Mouse (Mus musculus) hindbrain, embryonic 15.5 days (tissue): ENCODE measurements at regions not wholly inside any gene's neighbourhood (a gene's known extent, or its start where the extent isn't known, plus 50 kb on each side); places are given as distances from the start of the nearest gene placed in this dataset.

ENCODE experiments used
- ATAC-seq: fragments of 200-750 bp; cut with Nextera tagmentation; 2 replicates; pipeline ENCODE4 v1.8.0; 2017; ENCODE audit warnings: low read depth, moderate number of reproducible peaks, moderate TSS enrichment; ENCODE audit not compliant: low FRiP score
- H3K27ac ChIP-seq: fragments of 300-500 bp; sonication (generic); replicated peaks from 2 replicates; pipeline ENCODE4 v1.5.1; 2015; ENCODE audit warnings: mild to moderate bottlenecking, inconsistent platforms
- H3K27me3 ChIP-seq: fragments of 300-500 bp; sonication (generic); 2 replicates; pipeline ENCODE4 v1.6.1; 2015; ENCODE audit warnings: control low read depth, inconsistent platforms
- H3K36me3 ChIP-seq: fragments of 300-500 bp; sonication (generic); 2 replicates; pipeline ENCODE4 v1.6.1; 2015; ENCODE audit warnings: control low read depth, inconsistent platforms
- H3K4me1 ChIP-seq: fragments of 300-500 bp; sonication (generic); replicated peaks from 2 replicates; pipeline ENCODE4 v1.6.1; 2015; ENCODE audit warnings: control low read depth, inconsistent platforms
- H3K4me2 ChIP-seq: fragments of 300-500 bp; sonication (generic); 2 replicates; pipeline ENCODE4 v1.6.1; 2015; ENCODE audit warnings: moderate library complexity, mild to moderate bottlenecking, inconsistent platforms
- H3K4me3 ChIP-seq: fragments of 300-500 bp; sonication (generic); 2 replicates; pipeline ENCODE4 v1.5.1; 2015; ENCODE audit warnings: mild to moderate bottlenecking, inconsistent platforms
- H3K9ac ChIP-seq: fragments of 300-500 bp; sonication (generic); 2 replicates; pipeline ENCODE4 v1.6.1; 2015; ENCODE audit warnings: inconsistent platforms
- H3K9me3 ChIP-seq: fragments of 300-500 bp; sonication (generic); 2 replicates; pipeline ENCODE4 v1.6.1; 2016; ENCODE audit warnings: control low read depth, inconsistent platforms
- WGBS: fragments of 180-500 bp; shearing (Covaris S2); methylation state at CpG from one replicate; pipeline ENCODE4 v1.1.7; 2015; 5-methylcytosine and 5-hydroxymethylcytosine counted together

DNA sequence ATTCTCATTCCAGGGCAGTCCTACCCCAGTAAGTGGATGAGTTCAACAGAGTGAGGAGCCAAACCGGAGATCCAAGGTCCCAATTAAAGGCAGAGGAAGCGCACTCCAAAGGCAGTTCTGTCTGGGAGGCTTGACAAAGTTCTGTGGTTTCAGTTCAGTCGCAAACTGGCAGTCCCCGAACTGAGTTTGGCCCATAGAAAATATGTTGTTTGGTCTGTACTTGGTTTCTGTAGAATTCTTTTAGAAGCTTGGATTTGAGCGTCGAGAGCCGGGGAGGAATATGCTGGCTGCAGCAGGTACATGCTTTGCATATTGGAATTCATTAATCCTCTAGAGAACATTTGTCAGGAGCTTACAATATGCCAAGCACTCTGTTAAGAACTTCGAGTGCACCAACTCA, 216.9 kb upstream of the Jmjd1c start:
- Histone ChIP-seq H3K9me3 (no peaks in the 10 kb centered on the region), H3K9ac (no peak overlapping the region), H3K36me3 (no peaks in the 10 kb centered on the region), H3K4me2 (no peak overlapping the region), H3K4me3 (no peak overlapping the region), H3K4me1 (no peaks in the 10 kb centered on the region), H3K27ac (no peak overlapping the region), H3K27me3 (no peaks in the 10 kb centered on the region)
- ATAC-seq: no peak
- 73% methylated on average over 8 of the region's 8 CpGs for WGBS

DNA sequence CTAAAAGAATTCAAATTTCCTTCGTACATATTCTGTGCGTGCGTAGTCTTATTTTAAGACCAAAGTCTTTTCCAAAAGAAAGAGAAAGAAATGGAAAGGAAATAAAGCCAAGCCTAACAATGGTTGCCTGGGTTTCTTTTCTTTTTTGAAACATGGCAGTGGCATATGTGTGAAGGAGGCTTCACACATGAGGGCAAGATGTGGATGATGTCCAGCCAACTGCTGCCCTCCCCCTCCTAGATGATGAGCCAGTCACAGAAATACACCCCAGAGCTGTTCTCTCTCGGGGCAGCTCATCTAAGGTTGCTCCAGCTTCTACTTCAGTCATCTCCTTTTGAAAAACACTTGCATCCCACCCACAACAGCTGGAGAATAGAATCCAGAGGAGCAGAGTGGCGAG, 213.1 kb upstream of the Jmjd1c start:
- H3K4me1 ChIP-seq: no peaks in the 10 kb centered on the region
- no peak overlapping the region for H3K4me2 ChIP-seq
- ATAC-seq: no peak
- H3K9me3 ChIP-seq: no peaks in the 10 kb centered on the region
- H3K27ac ChIP-seq: no peak overlapping the region
- no peaks in the 10 kb centered on the region for H3K36me3 ChIP-seq
- no peak overlapping the region for H3K4me3 ChIP-seq
- H3K27me3 ChIP-seq: no peaks in the 10 kb centered on the region
- WGBS: 89% methylated on average over 5 of the region's 5 CpGs
- H3K9ac ChIP-seq: no peak overlapping the region

DNA sequence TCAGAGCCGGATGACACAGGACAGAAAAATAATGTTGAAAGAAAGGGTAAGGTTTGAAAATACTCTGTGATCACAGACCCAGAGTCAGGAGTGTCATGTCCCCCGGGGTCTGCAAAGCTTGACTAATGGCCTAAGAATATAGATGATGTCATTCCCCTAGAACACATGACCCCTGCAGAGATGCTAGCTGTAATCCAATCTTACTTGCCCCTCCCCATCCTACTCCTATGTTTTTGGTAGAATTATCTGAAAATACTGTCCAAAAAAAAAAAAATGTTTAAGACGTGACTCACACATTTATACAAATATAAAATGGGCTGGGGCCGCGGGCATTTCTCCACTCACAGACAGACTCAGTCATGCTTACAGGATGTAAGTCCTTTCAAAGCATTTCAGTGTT, 210.3 kb upstream of the Jmjd1c start:
- Histone ChIP-seq H3K9ac (no peak overlapping the region), H3K4me1 (no peaks in the 10 kb centered on the region), H3K9me3 (no peaks in the 10 kb centered on the region), H3K36me3 (no peaks in the 10 kb centered on the region), H3K27me3 (no peaks in the 10 kb centered on the region), H3K4me2 (no peak overlapping the region), H3K27ac (no peak overlapping the region), H3K4me3 (no peak overlapping the region)
- no peak for ATAC-seq
- 76% methylated on average over 5 of the region's 5 CpGs for WGBS

DNA sequence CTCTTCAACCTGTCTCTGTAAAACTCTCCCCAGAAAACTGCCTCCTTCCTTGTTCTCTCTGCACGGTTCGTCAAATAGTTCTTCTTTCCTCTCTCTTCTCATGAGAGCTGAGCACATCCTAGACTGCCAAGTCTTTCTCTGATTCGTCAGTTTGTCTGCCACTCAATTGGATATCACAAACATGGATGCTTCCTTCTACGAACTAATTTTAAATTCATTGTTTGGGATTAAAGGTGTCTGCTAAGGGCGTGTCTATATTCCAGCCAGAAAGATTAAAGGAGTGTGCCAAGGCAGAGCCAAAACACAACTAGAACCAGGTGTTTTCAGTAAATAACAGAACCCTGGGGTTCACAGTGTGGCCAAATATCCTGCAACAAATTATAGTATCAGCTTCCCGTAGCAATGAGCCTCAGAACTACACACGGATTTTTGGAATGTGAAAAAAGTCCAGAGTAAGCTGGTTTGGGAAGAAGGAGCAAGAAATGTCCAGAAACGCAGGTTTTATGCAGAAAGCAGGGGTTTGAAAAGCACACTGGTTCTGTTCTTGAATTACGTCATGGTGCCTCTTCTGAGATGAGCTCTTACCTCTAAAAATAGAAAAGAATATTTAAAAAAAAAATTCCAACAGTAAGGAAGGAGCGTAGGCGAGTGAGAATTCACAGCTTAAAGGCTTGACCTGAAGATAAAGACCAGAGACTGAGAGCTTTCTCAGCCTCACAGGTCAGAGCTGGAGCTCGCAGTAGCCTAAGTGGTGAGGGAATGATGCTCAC, 206.0 kb upstream of the Jmjd1c start:
- Histone ChIP-seq H3K9me3 (no peaks in the 10 kb centered on the region), H3K36me3 (no peaks in the 10 kb centered on the region), H3K4me3 (no peak overlapping the region), H3K4me1 (no peaks in the 10 kb centered on the region), H3K4me2 (no peak overlapping the region), H3K9ac (no peak overlapping the region), H3K27ac (no peak overlapping the region), H3K27me3 (no peaks in the 10 kb centered on the region)
- ATAC-seq: no peak
- 88% methylated on average over 12 of the region's 12 CpGs for WGBS

DNA sequence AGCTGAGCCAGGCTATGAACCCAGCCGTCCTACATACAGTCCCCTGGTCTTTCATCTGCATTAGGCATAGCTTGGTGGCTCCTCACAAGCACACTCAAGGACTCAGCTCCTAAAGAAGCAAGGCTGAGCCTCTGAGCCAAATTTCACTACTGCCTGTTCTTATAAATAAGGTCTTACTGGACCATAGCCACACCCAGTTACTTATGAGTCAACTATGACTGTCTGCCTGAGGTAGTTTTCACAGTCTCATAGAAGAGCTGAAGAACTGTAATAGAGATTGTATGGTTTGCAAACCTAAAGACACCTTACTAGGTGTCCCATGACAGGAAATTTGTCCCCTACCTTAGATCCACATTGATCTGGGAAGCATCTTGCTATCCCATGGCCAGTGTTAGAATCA, 204.1 kb upstream of the Jmjd1c start:
- H3K27ac ChIP-seq: no peak overlapping the region
- no peak overlapping the region for H3K9ac ChIP-seq
- no peaks in the 10 kb centered on the region for H3K27me3 ChIP-seq
- no peak for ATAC-seq
- no peak overlapping the region for H3K4me2 ChIP-seq
- H3K4me3 ChIP-seq: no peak overlapping the region
- H3K9me3 ChIP-seq: no peaks in the 10 kb centered on the region
- H3K4me1 ChIP-seq: peaks cover 2% of the 10 kb centered on the region; the same call in 1 of the 2 replicates
- 90% methylated on average over 1 of the region's 1 CpGs for WGBS
- H3K36me3 ChIP-seq: no peaks in the 10 kb centered on the region

DNA sequence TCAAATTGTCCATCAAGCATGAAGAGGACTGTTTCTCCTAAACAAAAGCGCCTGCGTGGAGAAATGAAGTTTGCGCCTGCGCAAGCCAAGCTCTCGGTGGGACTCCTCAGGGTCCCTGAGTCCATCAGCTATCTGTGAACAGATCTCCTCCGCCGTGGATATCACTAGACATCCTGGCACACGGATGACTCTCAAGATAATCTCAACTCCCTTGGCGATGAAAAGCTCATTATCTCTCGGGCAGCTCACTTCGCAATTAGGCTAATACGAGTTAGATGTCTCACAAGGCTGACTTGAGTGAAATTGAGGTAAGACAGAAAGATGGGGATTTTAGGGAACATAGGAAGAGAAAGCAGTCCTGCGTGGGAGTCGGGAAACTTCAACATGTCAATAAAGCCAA, 202.1 kb upstream of the Jmjd1c start:
- Histone ChIP-seq H3K9ac (no peak overlapping the region), H3K9me3 (no peaks in the 10 kb centered on the region), H3K4me1 (peaks cover 20% of the 10 kb centered on the region), H3K4me2 (no peak overlapping the region), H3K36me3 (no peaks in the 10 kb centered on the region), H3K4me3 (no peak overlapping the region), H3K27me3 (no peaks in the 10 kb centered on the region), H3K27ac (no peak overlapping the region)
- ATAC-seq: no peak
- WGBS: 74% methylated on average over 14 of the region's 14 CpGs

DNA sequence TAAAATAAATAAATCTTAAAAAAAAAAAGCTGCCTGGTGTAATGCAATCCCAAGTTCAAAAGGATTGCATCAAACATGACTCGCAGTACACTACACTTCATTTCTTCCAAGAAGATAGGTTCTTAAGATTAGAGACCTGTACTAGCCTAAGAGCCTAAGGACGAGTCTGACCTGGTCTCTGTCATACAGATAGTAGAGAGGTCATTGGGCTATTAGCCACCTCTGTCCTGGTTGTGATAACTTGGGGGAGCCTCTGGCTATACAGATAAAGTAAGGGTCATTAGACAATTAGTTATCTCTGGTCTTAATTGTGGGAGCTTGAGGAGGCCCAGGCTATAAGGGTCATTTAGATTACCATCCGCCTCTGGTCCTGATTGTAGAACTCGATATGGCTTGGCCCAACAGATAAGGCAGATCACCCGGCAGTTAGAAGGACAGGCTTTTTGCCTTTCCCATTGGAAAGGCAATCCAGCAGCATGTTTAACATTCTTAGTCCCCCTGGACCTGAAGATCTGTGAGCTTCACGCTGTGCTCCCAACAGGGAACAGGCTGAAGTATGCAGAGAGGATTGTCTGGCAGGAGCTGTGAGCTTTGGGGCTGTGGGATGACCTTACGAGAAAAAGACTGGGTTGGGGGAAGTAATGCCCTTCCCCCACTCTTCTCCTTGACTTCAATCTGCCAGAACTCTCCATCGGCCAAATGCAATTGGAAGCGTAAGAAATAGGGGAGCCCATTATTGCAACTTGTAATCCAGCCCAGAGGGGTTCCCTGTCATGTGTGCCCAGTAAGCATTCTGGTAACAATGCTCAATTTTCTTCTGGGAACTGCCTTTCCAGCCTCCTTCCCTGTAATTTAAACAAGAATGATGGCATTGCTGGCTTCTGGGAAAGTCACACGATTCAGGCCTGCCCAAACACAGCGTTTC, 199.0 kb upstream of the Jmjd1c start:
- Histone ChIP-seq H3K36me3 (no peaks in the 10 kb centered on the region), H3K27ac (no peak overlapping the region), H3K4me3 (no peak overlapping the region), H3K27me3 (no peaks in the 10 kb centered on the region), H3K9ac (no peak overlapping the region), H3K4me2 (no peak overlapping the region), H3K9me3 (no peaks in the 10 kb centered on the region), H3K4me1 (peaks cover 33% of the 10 kb centered on the region)
- WGBS: 26% methylated on average over 11 of the region's 11 CpGs
- ATAC-seq: no peak

DNA sequence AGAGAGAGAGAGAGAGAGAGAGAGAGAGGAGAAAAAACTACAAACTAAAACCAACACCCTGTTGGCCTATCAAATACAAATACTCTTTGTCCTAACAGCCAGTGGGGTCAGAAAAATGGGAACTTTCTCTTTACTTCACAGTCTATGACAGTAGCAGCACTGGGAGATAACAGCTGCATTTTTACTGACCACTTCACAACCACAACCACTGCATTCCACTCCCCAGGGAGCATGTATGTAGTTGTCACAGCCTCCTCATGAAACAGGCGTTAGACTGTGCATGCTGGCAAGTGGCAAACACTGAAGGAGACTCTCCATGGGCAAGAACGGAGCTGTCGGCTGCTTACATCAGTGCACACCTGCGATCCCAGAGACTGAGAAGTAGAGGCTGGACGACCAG, 196.2 kb upstream of the Jmjd1c start:
- Histone ChIP-seq H3K27ac (no peak overlapping the region), H3K27me3 (no peaks in the 10 kb centered on the region), H3K9ac (no peak overlapping the region), H3K4me2 (no peak overlapping the region), H3K4me1 (peaks cover 35% of the 10 kb centered on the region), H3K4me3 (no peak overlapping the region), H3K9me3 (no peaks in the 10 kb centered on the region), H3K36me3 (no peaks in the 10 kb centered on the region)
- 92% methylated on average over 5 of the region's 5 CpGs for whole genome bisulfite sequencing
- no peak for ATAC-seq

DNA sequence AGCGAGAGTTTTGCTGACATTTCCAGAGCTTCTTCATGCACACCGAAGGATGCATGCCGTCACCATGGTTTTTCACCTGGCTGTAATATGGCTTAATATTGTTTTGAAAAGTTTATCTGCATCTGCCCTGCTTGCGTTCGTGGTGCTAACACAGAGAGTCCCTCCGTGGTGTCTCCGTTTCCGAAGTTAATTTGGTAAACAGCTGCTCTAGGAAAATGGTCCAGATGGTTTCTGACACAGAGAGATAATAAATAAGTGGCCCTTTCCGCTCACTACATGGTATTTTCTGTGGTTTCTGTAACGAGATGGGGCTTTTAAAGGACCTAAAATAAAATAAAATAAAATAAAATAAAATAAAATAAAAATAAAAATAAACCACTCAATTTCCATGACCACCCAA, 195.1 kb upstream of the Jmjd1c start:
- WGBS: 50% methylated on average over 10 of the region's 10 CpGs
- H3K27ac ChIP-seq: no peak overlapping the region
- ATAC-seq: no peak
- peaks cover 35% of the 10 kb centered on the region for H3K4me1 ChIP-seq
- no peak overlapping the region for H3K9ac ChIP-seq
- no peaks in the 10 kb centered on the region for H3K9me3 ChIP-seq
- H3K27me3 ChIP-seq: no peaks in the 10 kb centered on the region
- H3K36me3 ChIP-seq: no peaks in the 10 kb centered on the region
- no peak overlapping the region for H3K4me3 ChIP-seq
- H3K4me2 ChIP-seq: no peak overlapping the region

DNA sequence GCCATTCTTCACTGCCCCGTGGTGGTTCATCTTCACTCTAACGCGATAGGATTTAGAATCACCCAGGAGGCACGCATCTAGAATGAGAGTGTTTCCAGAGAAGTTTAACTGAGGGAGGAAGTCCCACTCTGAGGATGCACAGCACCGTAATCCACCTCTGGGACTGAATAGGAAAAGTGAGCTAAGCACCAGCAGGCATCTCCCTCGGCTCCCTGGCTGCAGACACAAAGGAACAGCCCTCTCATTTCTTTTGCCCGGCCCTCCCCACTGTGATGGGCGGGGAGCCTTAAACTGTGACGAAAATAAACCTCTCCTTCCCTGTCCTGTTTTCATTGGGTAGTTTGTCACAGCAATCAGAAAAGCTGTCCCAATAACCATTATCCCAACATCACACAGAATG, 194.1 kb upstream of the Jmjd1c start:
- Histone ChIP-seq H3K9ac (no peak overlapping the region), H3K9me3 (no peaks in the 10 kb centered on the region), H3K27me3 (no peaks in the 10 kb centered on the region), H3K36me3 (no peaks in the 10 kb centered on the region), H3K4me2 (peak overlapping the region; percentile 48), H3K27ac (no peak overlapping the region), H3K4me1 (peaks cover 33% of the 10 kb centered on the region), H3K4me3 (peak overlapping the region; percentile 18)
- ATAC-seq: peak; percentile 47
- WGBS: 3% methylated on average over 9 of the region's 9 CpGs

DNA sequence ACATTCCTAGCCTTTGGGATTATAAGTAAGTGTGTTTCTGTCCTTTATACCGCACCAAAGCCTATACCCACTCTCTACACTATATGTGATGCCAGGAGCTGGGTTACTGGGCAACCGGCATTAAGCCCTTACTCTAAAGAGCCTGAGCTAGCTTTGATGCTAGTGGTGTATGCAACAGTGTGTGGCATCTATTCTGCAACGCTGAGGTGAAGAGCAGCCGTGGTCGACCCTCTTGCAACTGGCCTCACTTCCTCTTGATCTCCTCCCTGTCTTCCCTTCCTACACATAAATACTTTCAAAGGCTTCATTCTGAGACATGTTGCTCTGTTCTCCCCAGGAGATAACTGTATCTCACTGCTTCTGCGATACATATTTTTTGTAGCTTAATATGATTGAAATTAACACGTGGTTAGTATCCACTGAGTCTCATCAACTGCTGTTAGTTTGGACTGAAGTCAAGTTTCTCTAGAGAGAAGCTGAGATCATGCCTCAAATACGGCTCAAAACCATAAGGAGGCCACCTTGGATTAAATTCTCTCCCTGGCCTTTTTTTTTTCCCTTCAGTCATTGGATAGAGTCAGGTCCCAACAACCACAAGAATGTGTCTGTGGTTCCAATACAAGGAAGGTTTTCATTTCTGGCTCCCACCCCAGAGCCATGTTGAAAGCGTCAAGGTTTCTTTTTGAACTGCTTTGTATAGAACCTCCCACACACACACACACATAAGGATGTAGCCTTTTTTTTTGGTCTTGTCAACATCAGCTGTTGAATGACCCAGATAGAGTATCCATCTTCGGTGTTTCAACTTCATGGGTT, 191.2 kb upstream of the Jmjd1c start:
- no peak overlapping the region for H3K27ac ChIP-seq
- H3K4me2 ChIP-seq: no peak overlapping the region
- H3K36me3 ChIP-seq: no peaks in the 10 kb centered on the region
- no peaks in the 10 kb centered on the region for H3K27me3 ChIP-seq
- 74% methylated on average over 10 of the region's 10 CpGs for WGBS
- peaks cover 15% of the 10 kb centered on the region for H3K4me1 ChIP-seq
- no peaks in the 10 kb centered on the region for H3K9me3 ChIP-seq
- no peak for ATAC-seq
- no peak overlapping the region for H3K9ac ChIP-seq
- no peak overlapping the region for H3K4me3 ChIP-seq

DNA sequence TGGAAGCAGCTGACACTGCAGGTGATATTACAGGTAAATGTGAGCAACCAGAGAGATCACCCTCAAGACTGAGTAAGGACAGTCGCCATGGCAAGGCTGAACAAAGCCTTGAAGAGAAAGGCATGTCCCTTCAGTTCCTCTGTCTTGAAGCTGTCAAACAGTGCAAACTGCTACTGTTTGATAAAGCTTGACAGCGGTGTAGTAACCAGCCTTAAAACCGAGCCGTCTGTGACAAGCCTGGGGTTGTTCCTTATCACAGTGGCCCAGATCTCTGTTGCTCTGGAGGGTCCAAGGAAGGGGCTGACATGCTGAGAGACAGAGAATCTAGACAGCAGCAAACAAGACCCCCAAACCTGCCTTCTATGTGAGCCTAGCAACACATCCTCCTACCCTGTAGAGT, 188.1 kb upstream of the Jmjd1c start:
- H3K27ac ChIP-seq: no peak overlapping the region
- H3K27me3 ChIP-seq: no peaks in the 10 kb centered on the region
- WGBS: 59% methylated on average over 4 of the region's 4 CpGs
- no peak overlapping the region for H3K4me3 ChIP-seq
- H3K4me2 ChIP-seq: no peak overlapping the region
- ATAC-seq: no peak
- no peak overlapping the region for H3K9ac ChIP-seq
- no peaks in the 10 kb centered on the region for H3K36me3 ChIP-seq
- H3K9me3 ChIP-seq: no peaks in the 10 kb centered on the region
- H3K4me1 ChIP-seq: peaks cover 6% of the 10 kb centered on the region; the same call in 1 of the 2 replicates
